Mouse (Mus musculus): ENCODE measurements around the gene 1700001K19Rik.

- TF ChIP-seq TCF12 (IDR thresholded peaks at IDR 0.05; ENCODE audit: low read depth, low read length) (no peak), TBP (conservative IDR thresholded peaks at IDR 0.05; ENCODE audit: low read depth, low read length) (no peak)
These were observed 43.1 kb upstream of the 1700001K19Rik start for GRCm38 (mm10) chr12:110725489-110725888.

Measured in CH12.LX (cell line).